In genomic region chr14:121676121-121676591, GRCm38 (mm10) we compare ENCODE assay signal across 9 mouse cellular contexts.
DNase-seq lines count a peak whose midpoint lies in the region; ATAC-seq lines count a peak whose summit lies in the region.
"Had no signal": no experiment of that assay in that cellular context is flagged by ENCODE, and none has a peak within 500 bp of the region (broad histone marks: within the 10 kb centered on the region; RNA-seq: fewer than 3 reads in every experiment).

No protein-coding gene starts in this region.

- H3K4me1 ChIP-seq in lung, embryonic 15.5 days: peaks cover 44% of the 10 kb centered on the region
- H3K4me1 ChIP-seq in embryonic facial prominence, embryonic 12.5 days: peaks cover 30% of the 10 kb centered on the region
- H3K4me1 ChIP-seq in limb, embryonic 15.5 days: peaks cover 36% of the 10 kb centered on the region
- H3K4me1 ChIP-seq: liver, embryonic 13.5 days had no signal

- intact Hi-C loops in heart, postnatal 25 days (cut with DNase I): no loop called here

- no peak overlapping the region for H3K4me3 ChIP-seq in lung, embryonic 15.5 days
- no peak overlapping the region for H3K4me3 ChIP-seq in embryonic facial prominence, embryonic 12.5 days
- no peak overlapping the region for H3K4me3 ChIP-seq in limb, embryonic 15.5 days
- H3K4me3 ChIP-seq: liver, embryonic 13.5 days had no signal

- no peak for DNase-seq in lung, postnatal 25 days (ENCODE audit: low spot score)
- DNase-seq in heart, postnatal 25 days (ENCODE audit: low spot score): peak; percentile 16
- no peak for DNase-seq in right cerebral cortex, postnatal 14 days
- no peak for DNase-seq in thymus, postnatal 4 days
- DNase-seq: liver, embryonic 13.5 days had no signal

- H3K4me2 ChIP-seq in lung, embryonic 15.5 days: no peak overlapping the region
- no peak overlapping the region for H3K4me2 ChIP-seq in embryonic facial prominence, embryonic 12.5 days (replicated peaks)
- H3K4me2 ChIP-seq in limb, embryonic 15.5 days: no peak overlapping the region
- H3K4me2 ChIP-seq: liver, embryonic 13.5 days had no signal

- H3K27ac ChIP-seq in lung, embryonic 15.5 days: peak overlapping the region; percentile 77
- peak overlapping the region; percentile 77 for H3K27ac ChIP-seq in embryonic facial prominence, embryonic 12.5 days
- peak overlapping the region; percentile 77 for H3K27ac ChIP-seq in limb, embryonic 15.5 days
- H3K27ac ChIP-seq: liver, embryonic 13.5 days had no signal

- no peak overlapping the region for H3K9ac ChIP-seq in lung, embryonic 15.5 days
- H3K9ac ChIP-seq in embryonic facial prominence, embryonic 12.5 days: no peak overlapping the region
- no peak overlapping the region for H3K9ac ChIP-seq in limb, embryonic 15.5 days
- H3K9ac ChIP-seq: liver, embryonic 13.5 days had no signal

- H3K27me3 ChIP-seq in lung, embryonic 15.5 days: no peaks in the 10 kb centered on the region
- H3K27me3 ChIP-seq in embryonic facial prominence, embryonic 12.5 days: no peaks in the 10 kb centered on the region
- no peaks in the 10 kb centered on the region for H3K27me3 ChIP-seq in limb, embryonic 15.5 days
- H3K27me3 ChIP-seq: liver, embryonic 13.5 days had no signal

- peak; percentile 65; the same call in 1 of the 2 replicates for ATAC-seq in lung, embryonic 15.5 days (ENCODE audit: borderline replicate concordance, extremely low read depth, low FRiP score, low TSS enrichment)
- peak; percentile 44; the same call in 1 of the 2 replicates for ATAC-seq in embryonic facial prominence, embryonic 12.5 days (ENCODE audit: insufficient number of reproducible peaks, insufficient read depth, low FRiP score, low TSS enrichment)
- peak; percentile 25; the same call in 1 of the 2 replicates for ATAC-seq in limb, embryonic 15.5 days (ENCODE audit: insufficient number of reproducible peaks, low FRiP score, low TSS enrichment, low read depth)
- no peak for ATAC-seq in cerebellum, adult (ENCODE audit: insufficient number of reproducible peaks, low FRiP score, low TSS enrichment)

- H3K36me3 ChIP-seq in lung, embryonic 15.5 days: no peaks in the 10 kb centered on the region
- H3K36me3 ChIP-seq in embryonic facial prominence, embryonic 12.5 days: no peaks in the 10 kb centered on the region
- H3K36me3 ChIP-seq in limb, embryonic 15.5 days: no peaks in the 10 kb centered on the region
- H3K36me3 ChIP-seq: liver, embryonic 13.5 days had no signal

- H3K9me3 ChIP-seq in lung, embryonic 15.5 days: no peaks in the 10 kb centered on the region
- 0 out of 2 replicates have a peak, but pooled peaks cover 5% of the 10 kb centered on the region for H3K9me3 ChIP-seq in embryonic facial prominence, embryonic 12.5 days
- no peaks in the 10 kb centered on the region for H3K9me3 ChIP-seq in limb, embryonic 15.5 days
- H3K9me3 ChIP-seq: liver, embryonic 13.5 days had no signal
